Mouse (Mus musculus): ENCODE measurements around the gene Phgr1. TPM values are rescaled to one million over a fixed set of nuclear protein-coding genes. Genes with fewer than 3 reads are reported as not detected.

Gene Phgr1
- polyA plus RNA-seq, 1 experiment from 2014 or later, result not detected

- no peak for ATAC-seq (replicated peaks; ENCODE audit: low FRiP score)
- Histone ChIP-seq H3K27me3 (peaks cover 7% of the 10 kb centered on the region; the same call in 1 of the 2 replicates), H3K4me3 (replicated peaks) (no peak overlapping the region), H3K4me1 (peaks cover 32% of the 10 kb centered on the region), H3K27ac (no peak overlapping the region), H3K36me3 (no peaks in the 10 kb centered on the region), H3K4me2 (no peak overlapping the region), H3K9me3 (replicated peaks) (no peaks in the 10 kb centered on the region), H3K9ac (no peak overlapping the region)
- 76% methylated on average over 10 of the region's 10 CpGs for WGBS
These were observed 6.2 kb upstream of the Phgr1 start for GRCm38 (mm10) chr2:118766041-118767033.

- no peak overlapping the region for H3K27ac ChIP-seq
- H3K36me3 ChIP-seq, result no peaks in the 10 kb centered on the region
- WGBS, result 92% methylated on average over 2 of the region's 2 CpGs
- no peak overlapping the region for H3K4me3 ChIP-seq (replicated peaks)
- H3K9me3 ChIP-seq (replicated peaks), result no peaks in the 10 kb centered on the region
- no peak for ATAC-seq (replicated peaks; ENCODE audit: low FRiP score)
- H3K4me2 ChIP-seq, result no peak overlapping the region
- peaks cover 14% of the 10 kb centered on the region; the same call in 1 of the 2 replicates for H3K27me3 ChIP-seq
- H3K4me1 ChIP-seq, result peaks cover 7% of the 10 kb centered on the region
- H3K9ac ChIP-seq, result no peak overlapping the region
These were observed 2.0 kb downstream of the Phgr1 start for GRCm38 (mm10) chr2:118774536-118774935.

DNA sequence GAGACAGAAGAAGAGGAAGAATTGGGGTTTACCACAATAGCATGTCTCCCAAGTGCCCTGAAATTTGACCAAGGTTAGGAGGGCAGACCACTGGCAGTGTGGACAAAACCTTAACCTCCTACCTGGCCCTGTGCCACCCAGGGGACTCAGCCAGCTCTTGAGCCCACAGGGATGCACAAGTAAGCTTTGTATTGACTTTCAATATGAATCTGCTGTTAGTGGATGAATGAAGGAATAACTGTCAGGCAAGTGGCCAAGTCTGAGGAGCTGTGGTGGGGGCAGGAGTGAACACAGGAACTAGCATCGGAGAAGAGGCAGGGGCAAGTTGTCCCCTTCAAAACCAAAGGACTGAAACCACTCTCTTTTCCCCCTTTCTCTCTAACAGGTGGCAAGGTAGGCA, 2.8 kb downstream of the Phgr1 start:
- 61% methylated on average over 1 of the region's 1 CpGs for WGBS

GRCm38 (mm10) chr2:118775846-118776245, 3.3 kb downstream of the Phgr1 start:
- H3K27me3 ChIP-seq, result peaks cover 23% of the 10 kb centered on the region
- WGBS, result 47% methylated on average over 3 of the region's 4 CpGs
- ATAC-seq (replicated peaks; ENCODE audit: low FRiP score), result no peak
- H3K9ac ChIP-seq, result no peak overlapping the region
- no peak overlapping the region for H3K4me3 ChIP-seq (replicated peaks)
- no peaks in the 10 kb centered on the region for H3K36me3 ChIP-seq
- H3K4me1 ChIP-seq, result peaks cover 11% of the 10 kb centered on the region
- no peak overlapping the region for H3K4me2 ChIP-seq
- H3K27ac ChIP-seq, result no peak overlapping the region
- H3K9me3 ChIP-seq (replicated peaks), result no peaks in the 10 kb centered on the region

More for the DNA sequence above, 2.8 kb downstream of the Phgr1 start:
- peaks cover 21% of the 10 kb centered on the region for H3K27me3 ChIP-seq
- no peaks in the 10 kb centered on the region for H3K36me3 ChIP-seq
- H3K27ac ChIP-seq, result no peak overlapping the region
- H3K9ac ChIP-seq, result no peak overlapping the region
- H3K4me1 ChIP-seq, result peaks cover 11% of the 10 kb centered on the region
- no peak for ATAC-seq (replicated peaks; ENCODE audit: low FRiP score)
- no peak overlapping the region for H3K4me2 ChIP-seq
- H3K4me3 ChIP-seq (replicated peaks), result no peak overlapping the region
- no peaks in the 10 kb centered on the region for H3K9me3 ChIP-seq (replicated peaks)

GRCm38 (mm10) chr2:118776295-118776694, 3.7 kb downstream of the Phgr1 start:
- Histone ChIP-seq H3K4me1 (peaks cover 11% of the 10 kb centered on the region), H3K36me3 (no peaks in the 10 kb centered on the region), H3K9ac (no peak overlapping the region), H3K27ac (no peak overlapping the region), H3K9me3 (replicated peaks) (no peaks in the 10 kb centered on the region), H3K4me3 (replicated peaks) (no peak overlapping the region), H3K4me2 (no peak overlapping the region), H3K27me3 (peaks cover 26% of the 10 kb centered on the region)
- WGBS, result 64% methylated on average over 2 of the region's 2 CpGs
- no peak for ATAC-seq (replicated peaks; ENCODE audit: low FRiP score)

- Histone ChIP-seq H3K4me3 (replicated peaks) (no peak overlapping the region), H3K9me3 (replicated peaks) (no peaks in the 10 kb centered on the region), H3K9ac (no peak overlapping the region), H3K4me1 (peaks cover 11% of the 10 kb centered on the region), H3K36me3 (no peaks in the 10 kb centered on the region), H3K27me3 (peaks cover 20% of the 10 kb centered on the region), H3K27ac (no peak overlapping the region), H3K4me2 (no peak overlapping the region)
- 72% methylated on average over 4 of the region's 4 CpGs for WGBS
- no peak for ATAC-seq (replicated peaks; ENCODE audit: low FRiP score)
These were observed 5.8 kb downstream of the Phgr1 start for GRCm38 (mm10) chr2:118778418-118778817.

- H3K27me3 ChIP-seq, result peaks cover 20% of the 10 kb centered on the region
- H3K36me3 ChIP-seq, result no peaks in the 10 kb centered on the region
- 8% methylated on average over 10 of the region's 10 CpGs for WGBS
- H3K4me1 ChIP-seq, result peaks cover 11% of the 10 kb centered on the region
- no peaks in the 10 kb centered on the region for H3K9me3 ChIP-seq (replicated peaks)
- H3K27ac ChIP-seq, result no peak overlapping the region
- ATAC-seq (replicated peaks; ENCODE audit: low FRiP score), result no peak
- H3K4me3 ChIP-seq (replicated peaks), result peak overlapping the region; percentile 43
- no peak overlapping the region for H3K9ac ChIP-seq
- peak overlapping the region; percentile 74 for H3K4me2 ChIP-seq
These were observed 6.5 kb downstream of the Phgr1 start for GRCm38 (mm10) chr2:118779065-118779464.

- H3K9me3 ChIP-seq (replicated peaks), result no peaks in the 10 kb centered on the region
- 13% methylated on average over 39 of the region's 39 CpGs for WGBS
- peaks cover 11% of the 10 kb centered on the region for H3K4me1 ChIP-seq
- no peak within 1 kb of the TSS for H3K9ac ChIP-seq
- peak within 1 kb of the TSS; percentile 74 for H3K4me2 ChIP-seq
- peaks cover 20% of the 10 kb centered on the region for H3K27me3 ChIP-seq
- H3K27ac ChIP-seq, result no peak within 1 kb of the TSS
- H3K4me3 ChIP-seq (replicated peaks), result peak within 1 kb of the TSS; percentile 43
- no peaks in the 10 kb centered on the region for H3K36me3 ChIP-seq
- ATAC-seq (replicated peaks; ENCODE audit: low FRiP score), result peak; percentile 91
These were observed 7.2 kb downstream of the Phgr1 start, which contains the start of gene Disp2 for GRCm38 (mm10) chr2:118779504-118780480. Gene Disp2, plus strand, starts transcription at chr2:118779719.

GRCm38 (mm10) chr2:118781115-118781514, 8.5 kb downstream of the Phgr1 start:
- no peak for ATAC-seq (replicated peaks; ENCODE audit: low FRiP score)
- no peak overlapping the region for H3K4me2 ChIP-seq
- H3K4me1 ChIP-seq, result peaks cover 11% of the 10 kb centered on the region
- no peaks in the 10 kb centered on the region for H3K36me3 ChIP-seq
- H3K4me3 ChIP-seq (replicated peaks), result no peak overlapping the region
- H3K9me3 ChIP-seq (replicated peaks), result no peaks in the 10 kb centered on the region
- H3K27ac ChIP-seq, result no peak overlapping the region
- no peak overlapping the region for H3K9ac ChIP-seq
- H3K27me3 ChIP-seq, result peaks cover 23% of the 10 kb centered on the region
- 27% methylated on average over 1 of the region's 1 CpGs for WGBS

GRCm38 (mm10) chr2:118782303-118782702, 9.7 kb downstream of the Phgr1 start:
- H3K9ac ChIP-seq, result no peak overlapping the region
- H3K27ac ChIP-seq, result no peak overlapping the region
- peaks cover 11% of the 10 kb centered on the region for H3K4me1 ChIP-seq
- no peaks in the 10 kb centered on the region for H3K9me3 ChIP-seq (replicated peaks)
- peaks cover 27% of the 10 kb centered on the region for H3K27me3 ChIP-seq
- H3K4me3 ChIP-seq (replicated peaks), result no peak overlapping the region
- H3K36me3 ChIP-seq, result no peaks in the 10 kb centered on the region
- ATAC-seq (replicated peaks; ENCODE audit: low FRiP score), result no peak
- no peak overlapping the region for H3K4me2 ChIP-seq
- 50% methylated on average over 4 of the region's 4 CpGs for WGBS

DNA sequence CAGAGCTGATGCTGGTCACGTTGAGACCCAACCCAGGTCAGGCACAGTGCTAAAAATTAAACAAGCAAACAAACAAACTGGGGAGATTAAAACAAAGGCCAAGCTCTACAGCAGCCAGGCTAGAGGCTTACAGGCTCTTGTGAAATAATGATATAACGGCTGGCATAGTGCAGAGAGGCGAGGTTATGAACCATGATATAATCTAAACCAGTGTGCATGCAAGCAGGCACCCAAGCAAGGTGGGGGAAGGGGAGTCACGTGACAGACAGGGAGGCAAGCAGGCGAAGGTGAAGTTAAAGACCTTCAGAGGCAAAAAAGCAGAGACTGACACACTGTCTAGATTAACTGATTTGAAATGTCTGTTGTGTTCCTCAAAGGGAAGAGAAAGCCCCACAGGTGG, 10.5 kb downstream of the Phgr1 start:
- 61% methylated on average over 5 of the region's 5 CpGs for WGBS
- Histone ChIP-seq H3K27ac (no peak overlapping the region), H3K4me2 (no peak overlapping the region), H3K36me3 (no peaks in the 10 kb centered on the region), H3K9ac (no peak overlapping the region), H3K9me3 (replicated peaks) (no peaks in the 10 kb centered on the region), H3K27me3 (peaks cover 27% of the 10 kb centered on the region; the same call in 1 of the 2 replicates), H3K4me1 (peaks cover 11% of the 10 kb centered on the region), H3K4me3 (replicated peaks) (no peak overlapping the region)
- ATAC-seq (replicated peaks; ENCODE audit: low FRiP score), result no peak

Data from kidney, embryonic 15.5 days (tissue).